Mouse (Mus musculus): ENCODE measurements around the gene Gm49486.
A peak's percentile ranks its signal among the peaks of the same experiment; 100 is the strongest.
"Not testable (repeated sequence)": the region's sequence is repeated elsewhere in the genome, so short reads cannot be mapped to it uniquely, and the experiment has no call there.

Gene Gm49486

GRCm38 (mm10) chr15:79224685-79225084 is 4.5 kb upstream of the Gm49486 start:
- peak; percentile 89 for DNase-seq (ENCODE audit: inconsistent ontology term)

GRCm38 (mm10) chr15:79225780-79226179 is 3.4 kb upstream of the Gm49486 start:
- DNase-seq (ENCODE audit: inconsistent ontology term): not testable (repeated sequence)

GRCm38 (mm10) chr15:79235268-79235667 is 6.1 kb downstream of the Gm49486 start:
- DNase-seq (ENCODE audit: inconsistent ontology term): no peak

- DNase-seq (ENCODE audit: inconsistent ontology term): no peak
Measured at GRCm38 (mm10) chr15:79238036-79238435, 8.8 kb downstream of the Gm49486 start.

- DNase-seq (ENCODE audit: inconsistent ontology term): no peak
Measured at GRCm38 (mm10) chr15:79242574-79243233, 13.5 kb downstream of the Gm49486 start.

- peak; percentile 92 for DNase-seq (ENCODE audit: inconsistent ontology term)
Measured at GRCm38 (mm10) chr15:79243234-79244042, 14.2 kb downstream of the Gm49486 start.

- peak; percentile 30 for DNase-seq (ENCODE audit: inconsistent ontology term)
Measured at GRCm38 (mm10) chr15:79244071-79244893, 15.1 kb downstream of the Gm49486 start.

- no peak for DNase-seq (ENCODE audit: inconsistent ontology term)
Measured at GRCm38 (mm10) chr15:79245321-79245720, 16.1 kb downstream of the Gm49486 start.

- no peak for DNase-seq (ENCODE audit: inconsistent ontology term)
Measured at GRCm38 (mm10) chr15:79250236-79250635, 21.0 kb downstream of the Gm49486 start.

- DNase-seq (ENCODE audit: inconsistent ontology term): no peak
Measured at GRCm38 (mm10) chr15:79251168-79251567, 22.0 kb downstream of the Gm49486 start.

- no peak for DNase-seq (ENCODE audit: inconsistent ontology term)
Measured at GRCm38 (mm10) chr15:79251781-79252491, 22.7 kb downstream of the Gm49486 start.

GRCm38 (mm10) chr15:79252580-79252979 is 23.4 kb downstream of the Gm49486 start:
- DNase-seq (ENCODE audit: inconsistent ontology term): no peak

- no peak for DNase-seq (ENCODE audit: inconsistent ontology term)
Measured at GRCm38 (mm10) chr15:79254661-79255060, 25.5 kb downstream of the Gm49486 start, which contains the start of gene Slc16a8. Gene Slc16a8 (minus strand): TSS chr15:79254761.

- no peak for DNase-seq (ENCODE audit: inconsistent ontology term)
Measured at GRCm38 (mm10) chr15:79258521-79258920, 29.3 kb downstream of the Gm49486 start.

- DNase-seq (ENCODE audit: inconsistent ontology term): peak; percentile 46
Measured at GRCm38 (mm10) chr15:79261095-79261725, 32.0 kb downstream of the Gm49486 start.

- no peak for DNase-seq (ENCODE audit: inconsistent ontology term)
Measured at GRCm38 (mm10) chr15:79261757-79262156, 32.6 kb downstream of the Gm49486 start.

GRCm38 (mm10) chr15:79262375-79262774 is 33.2 kb downstream of the Gm49486 start:
- DNase-seq (ENCODE audit: inconsistent ontology term): no peak

- DNase-seq (ENCODE audit: inconsistent ontology term): peak; percentile 33
Measured at GRCm38 (mm10) chr15:79262786-79263309, 33.7 kb downstream of the Gm49486 start.

GRCm38 (mm10) chr15:79263726-79264125 is 34.5 kb downstream of the Gm49486 start:
- no peak for DNase-seq (ENCODE audit: inconsistent ontology term)

GRCm38 (mm10) chr15:79265384-79265783 is 36.2 kb downstream of the Gm49486 start:
- DNase-seq (ENCODE audit: inconsistent ontology term): no peak

GRCm38 (mm10) chr15:79268521-79268920 is 39.3 kb downstream of the Gm49486 start:
- DNase-seq (ENCODE audit: inconsistent ontology term): no peak

Measured in Muller cell, postnatal 12 days (primary cell).